Mouse (Mus musculus): ENCODE measurements around the gene Donson.

GRCm38 (mm10) chr16:91644901-91645300 lies 43.7 kb downstream of the Donson start:
- no peak for TF ChIP-seq E2F4 (IDR thresholded peaks at IDR 0.05; ENCODE audit: insufficient read depth)
- no peak for TF ChIP-seq TCF12 (IDR thresholded peaks at IDR 0.05; ENCODE audit: insufficient read depth, poor library complexity, severe bottlenecking)
- TF ChIP-seq POLR2A (IDR thresholded peaks at IDR 0.05; ENCODE audit: insufficient read length, low read depth) = no peak
- TF ChIP-seq POLR2AphosphoS2 (IDR thresholded peaks at IDR 0.05; ENCODE audit: insufficient read length, low read depth) = no peak
- TF ChIP-seq MYOD1 (IDR thresholded peaks at IDR 0.05; ENCODE audit: control insufficient read depth in 1 of 3, insufficient read length in 2 of 3, low read depth in 2 of 3) = no peak
- TF ChIP-seq REST (IDR thresholded peaks at IDR 0.05; ENCODE audit: insufficient read depth, insufficient read length) = no peak
- no peak for TF ChIP-seq USF1 (IDR thresholded peaks at IDR 0.05; ENCODE audit: low read depth)
- TF ChIP-seq TCF3 (IDR thresholded peaks at IDR 0.05; ENCODE audit: insufficient read length, low read depth) = no peak
- no peak for TF ChIP-seq MYOG (IDR thresholded peaks at IDR 0.05; ENCODE audit: control insufficient read depth in 1 of 3, insufficient read depth in 1 of 3, insufficient read length in 2 of 3, low read depth in 2 of 3)
- TF ChIP-seq MAX (IDR thresholded peaks at IDR 0.05; ENCODE audit: low read depth) = no peak
